16 mouse cellular contexts compared by ENCODE assay signal in genomic region chr2:67983563-67983962, GRCm38 (mm10).
"Had no signal": no experiment of that assay in that cellular context is flagged by ENCODE, and none has a peak within 500 bp of the region (broad histone marks: within the 10 kb centered on the region; RNA-seq: fewer than 3 reads in every experiment).

No protein-coding gene starts in this region.

- H3K27ac ChIP-seq: neural tube, embryonic 13.5 days; neural tube, embryonic 15.5 days; stomach, embryonic 15.5 days; stomach, postnatal 0 days had no signal

- H3K9ac ChIP-seq: neural tube, embryonic 13.5 days; neural tube, embryonic 15.5 days; stomach, embryonic 15.5 days had no signal

- H3K4me2 ChIP-seq: neural tube, embryonic 13.5 days; neural tube, embryonic 15.5 days; stomach, embryonic 15.5 days had no signal

- H3K9me3 ChIP-seq: neural tube, embryonic 13.5 days; neural tube, embryonic 15.5 days; stomach, embryonic 15.5 days had no signal

- H3K36me3 ChIP-seq: neural tube, embryonic 13.5 days; neural tube, embryonic 15.5 days; stomach, embryonic 15.5 days had no signal

- DNase-seq: retina, postnatal 1 day; right cerebral cortex, adult 18-20 months; right cerebral cortex, postnatal 14 days; right cerebral cortex, postnatal 25 days; right cerebral cortex, postnatal 4 days; spleen, adult 18-20 months; thymus, adult 18-20 months; thymus, adult 2 months; thymus, postnatal 14 days; thymus, postnatal 25 days; thymus, postnatal 36 days; thymus, postnatal 4 days had no signal

- H3K4me1 ChIP-seq: neural tube, embryonic 13.5 days; neural tube, embryonic 15.5 days; stomach, embryonic 15.5 days had no signal

- H3K27me3 ChIP-seq: neural tube, embryonic 13.5 days; neural tube, embryonic 15.5 days; stomach, embryonic 15.5 days had no signal

- H3K4me3 ChIP-seq: neural tube, embryonic 13.5 days; neural tube, embryonic 15.5 days; stomach, embryonic 15.5 days had no signal
